ENCODE assay signal across 8 mouse cellular contexts in genomic region chr2:174415731-174416310, GRCm38 (mm10). TPM values are rescaled to one million over a fixed set of nuclear protein-coding genes. Genes with fewer than 3 reads are reported as not detected.
A peak's percentile ranks its signal among the peaks of the same experiment; 100 is the strongest.
DNase-seq lines count a peak whose midpoint lies in the region; ATAC-seq and TF ChIP-seq lines count a peak whose summit lies in the region.

Nelfcd (plus strand) TSS chr2:174415804.

- intact Hi-C loops in heart, adult 2 months (cut with DNase I) = loop anchor here (2.0 to 10.0 kb wide), 5 partner anchors 23 to 259 kb away; partner anchors contain the start of genes Ctsz and Prelid3b

- TF ChIP-seq CTCF in heart, adult 2 months (IDR thresholded peaks at IDR 0.05) = no peak

- TF ChIP-seq POLR2A in heart, adult 2 months (IDR thresholded peaks at IDR 0.05; ENCODE audit: insufficient read depth, low read depth, low read length) = peak; percentile 68

- H3K9me3 ChIP-seq in embryonic facial prominence, embryonic 13.5 days = no peaks in the 10 kb centered on the region
- no peaks in the 10 kb centered on the region for H3K9me3 ChIP-seq in limb, embryonic 13.5 days
- H3K9me3 ChIP-seq in midbrain, embryonic 16.5 days (replicated peaks; ENCODE audit: control insufficient read depth, low read length, poor library complexity, severe bottlenecking) = no peaks in the 10 kb centered on the region

- peaks cover 3% of the 10 kb centered on the region; the same call in 1 of the 2 replicates for H3K79me2 ChIP-seq in heart, adult 2 months (replicated peaks; ENCODE audit: control insufficient read depth, insufficient read depth, low read length)

- H3K9ac ChIP-seq in embryonic facial prominence, embryonic 13.5 days = peak within 1 kb of the TSS; percentile 94
- H3K9ac ChIP-seq in heart, adult 2 months (ENCODE audit: low read depth, low read length) = peak within 1 kb of the TSS; percentile 92
- H3K9ac ChIP-seq in limb, embryonic 13.5 days = peak within 1 kb of the TSS; percentile 93
- H3K9ac ChIP-seq in midbrain, embryonic 16.5 days (ENCODE audit: low read depth, low read length) = peak within 1 kb of the TSS; percentile 82

- ATAC-seq in embryonic facial prominence, embryonic 13.5 days (ENCODE audit: insufficient number of reproducible peaks, insufficient read depth, low FRiP score, low TSS enrichment, low read depth) = peak; percentile 87
- peak; percentile 93 for ATAC-seq in limb, embryonic 13.5 days (ENCODE audit: low FRiP score, low read depth)
- ATAC-seq in midbrain, embryonic 16.5 days = peak; percentile 94

- peak within 1 kb of the TSS; percentile 74 for H3K4me2 ChIP-seq in embryonic facial prominence, embryonic 13.5 days
- H3K4me2 ChIP-seq in limb, embryonic 13.5 days (replicated peaks) = peak within 1 kb of the TSS; percentile 81
- H3K4me2 ChIP-seq in midbrain, embryonic 16.5 days (ENCODE audit: low read length) = peak within 1 kb of the TSS; percentile 87

- H3K27me3 ChIP-seq in embryonic facial prominence, embryonic 13.5 days = no peaks in the 10 kb centered on the region
- no peaks in the 10 kb centered on the region for H3K27me3 ChIP-seq in heart, adult 2 months (ENCODE audit: control insufficient read depth, insufficient read depth, low read length)
- no peaks in the 10 kb centered on the region for H3K27me3 ChIP-seq in limb, embryonic 13.5 days
- H3K27me3 ChIP-seq in midbrain, embryonic 16.5 days (ENCODE audit: control insufficient read depth, insufficient read depth, low read depth, low read length) = no peaks in the 10 kb centered on the region

- peaks cover 11% of the 10 kb centered on the region for H3K4me1 ChIP-seq in embryonic facial prominence, embryonic 13.5 days
- no peaks in the 10 kb centered on the region; the same call in 1 of the 2 replicates for H3K4me1 ChIP-seq in heart, adult 2 months (ENCODE audit: control insufficient read depth, insufficient read depth, low read length)
- H3K4me1 ChIP-seq in limb, embryonic 13.5 days = peaks cover 14% of the 10 kb centered on the region
- H3K4me1 ChIP-seq in midbrain, embryonic 16.5 days (ENCODE audit: control insufficient read depth, insufficient read depth, low read length) = peaks cover 7% of the 10 kb centered on the region

- peak; percentile 94 for DNase-seq in 3134 (ENCODE audit: extremely low read depth, insufficient read length, low spot score)
- peak; percentile 95 to 96 for DNase-seq in adrenal gland, postnatal 36 days
- peak; percentile 94 for DNase-seq in heart, adult 2 months
- DNase-seq in kidney, adult 8-10 months = peak; percentile 93 to 97
- peak; percentile 94 to 98 for DNase-seq in spleen, postnatal 10 days (ENCODE audit: low spot score in 2 of 2)

- no peak within 1 kb of the TSS for H3K27ac ChIP-seq in embryonic facial prominence, embryonic 13.5 days
- H3K27ac ChIP-seq in heart, adult 2 months = peak within 1 kb of the TSS; percentile 93
- 0 out of 2 replicates have a peak within 1 kb of the TSS, but pooled peaks have one; percentile 40 for H3K27ac ChIP-seq in limb, embryonic 13.5 days
- H3K27ac ChIP-seq in midbrain, embryonic 16.5 days (ENCODE audit: low read length) = no peak within 1 kb of the TSS

- peaks cover 15% of the 10 kb centered on the region for H3K36me3 ChIP-seq in embryonic facial prominence, embryonic 13.5 days
- no peaks in the 10 kb centered on the region for H3K36me3 ChIP-seq in heart, adult 2 months (ENCODE audit: control insufficient read depth, insufficient read depth, low read length)
- H3K36me3 ChIP-seq in limb, embryonic 13.5 days = peaks cover 20% of the 10 kb centered on the region
- H3K36me3 ChIP-seq in midbrain, embryonic 16.5 days (ENCODE audit: control insufficient read depth, insufficient read depth, low read length) = 0 out of 2 replicates have a peak, but pooled peaks cover 2% of the 10 kb centered on the region

- WGBS in embryonic facial prominence, embryonic 13.5 days = 0% methylated on average over 40 of the region's 40 CpGs
- under 1% methylated on average over 40 of the region's 40 CpGs for WGBS in heart, adult 2 months
- WGBS in limb, embryonic 13.5 days = under 1% methylated on average over 40 of the region's 40 CpGs
- WGBS in midbrain, embryonic 16.5 days = under 1% methylated on average over 40 of the region's 40 CpGs

- TF ChIP-seq EP300 in heart, adult 2 months (IDR thresholded peaks at IDR 0.05; ENCODE audit: insufficient read depth, low read depth, low read length) = 0 out of 2 replicates have a peak, but pooled peaks have one; percentile 25

- peak within 1 kb of the TSS; percentile 84 for H3K4me3 ChIP-seq in embryonic facial prominence, embryonic 13.5 days
- peak within 1 kb of the TSS; percentile 96 for H3K4me3 ChIP-seq in heart, adult 2 months
- peak within 1 kb of the TSS; percentile 90 for H3K4me3 ChIP-seq in limb, embryonic 13.5 days
- H3K4me3 ChIP-seq in midbrain, embryonic 16.5 days (ENCODE audit: low read depth, low read length) = peak within 1 kb of the TSS; percentile 70

RNA-seq across cellular contexts. Expression of gene Nelfcd, which starts in this region (rescaled TPM):
- total RNA-seq in adrenal gland, postnatal 36 days (2021) = 10 to 100 TPM; 54.9 to 55.8 TPM
- 131 and 140 TPM in 2 replicates for polyA plus RNA-seq in embryonic facial prominence, embryonic 13.5 days (2015; fragmentation: Nextera tagmentation; extraction: Ambion mirVana)
- total RNA-seq in heart, adult 2 months (2021) = 10 to 100 TPM; 26.5 to 30.3 TPM
- 38.1 and 47.5 TPM in 2 replicates for polyA plus RNA-seq in heart, adult 2 months (2012; rRNA removed)
- polyA plus RNA-seq in limb, embryonic 13.5 days (2015; fragmentation: Nextera tagmentation; extraction: Ambion mirVana) = 144 and 148 TPM in 2 replicates
- polyA plus RNA-seq in midbrain, embryonic 16.5 days (2015; fragmentation: Nextera tagmentation; extraction: Ambion mirVana) = 108 TPM in 2 replicates

Comparison
In these comparisons a context has a peak if more than half of its experiments do, and no peak if none do; other contexts are left out.
1. H3K27ac ChIP-seq: peak in heart, adult 2 months (single experiment) and limb, embryonic 13.5 days (single experiment); none in embryonic facial prominence, embryonic 13.5 days (single experiment) and midbrain, embryonic 16.5 days (single experiment).
2. Peak in every context shown above with its lines, with median percentiles within 50 percentile points of each other: DNase-seq, ATAC-seq, H3K4me2 ChIP-seq, H3K4me3 ChIP-seq and H3K9ac ChIP-seq.